Mouse (Mus musculus) limb, embryonic 14.5 days (tissue): ENCODE measurements around the gene Tnip1. TPM values are rescaled to one million over a fixed set of nuclear protein-coding genes. Genes with fewer than 3 reads are reported as not detected.
"Not testable (repeated sequence)": the region's sequence is repeated elsewhere in the genome, so short reads cannot be mapped to it uniquely, and the experiment has no call there.

Experiments used
- ATAC-seq: fragments of 200-750 bp; cut with Nextera tagmentation; 2 replicates; pipeline ENCODE4 v1.8.0; 2017; ENCODE audit warnings: low read depth, moderate number of reproducible peaks, moderate TSS enrichment; ENCODE audit not compliant: low FRiP score
- DNase-seq: peaks from one replicate; pipeline ENCODE4 v3.0.0-alpha.2; 2015; ENCODE audit warnings: low spot score
- H3K27ac ChIP-seq: fragments of 300-500 bp; sonication (generic); replicated peaks from 2 replicates; pipeline ENCODE4 v1.5.1; 2014; ENCODE audit warnings: low read depth, mild to moderate bottlenecking, low read length, moderate library complexity, mixed read lengths
- H3K27me3 ChIP-seq: fragments of 300-500 bp; sonication (generic); 2 replicates; pipeline ENCODE4 v1.6.1; 2014; ENCODE audit warnings: low read length, mixed read lengths; ENCODE audit not compliant: control insufficient read depth, insufficient read depth
- H3K36me3 ChIP-seq: fragments of 300-500 bp; sonication (generic); 2 replicates; pipeline ENCODE4 v1.6.1; 2014; ENCODE audit warnings: mild to moderate bottlenecking, low read length, moderate library complexity, mixed read lengths; ENCODE audit not compliant: control insufficient read depth, insufficient read depth
- H3K4me1 ChIP-seq: fragments of 300-500 bp; sonication (generic); 2 replicates; pipeline ENCODE4 v1.6.1; 2014; ENCODE audit warnings: antibody characterized with exemption, low read length, mixed read lengths; ENCODE audit not compliant: control insufficient read depth, insufficient read depth
- H3K4me2 ChIP-seq: fragments of 300-500 bp; sonication (generic); replicated peaks from 2 replicates; pipeline ENCODE4 v1.6.1; 2014; ENCODE audit warnings: low read depth, mild to moderate bottlenecking, low read length, moderate library complexity; ENCODE audit not compliant: severe bottlenecking
- H3K4me3 ChIP-seq: fragments of 300-500 bp; sonication (generic); replicated peaks from 2 replicates; pipeline ENCODE4 v1.5.1; 2014; ENCODE audit warnings: low read length
- H3K9ac ChIP-seq: fragments of 300-500 bp; sonication (generic); 2 replicates; pipeline ENCODE4 v1.6.1; 2014; ENCODE audit warnings: mild to moderate bottlenecking, low read depth, low read length, moderate library complexity; ENCODE audit not compliant: severe bottlenecking
- H3K9me3 ChIP-seq: fragments of 300-500 bp; sonication (generic); 2 replicates; pipeline ENCODE4 v1.6.1; 2016; ENCODE audit warnings: low read length; ENCODE audit not compliant: control insufficient read depth
- POLR2A ChIP-seq: fragments of 200-500 bp; IDR thresholded peaks from 2 replicates; pipeline ENCODE4 v1.8.0; 2012; ENCODE audit warnings: inconsistent platforms, mild to moderate bottlenecking, moderate library complexity, borderline replicate concordance; ENCODE audit not compliant: insufficient read depth, insufficient read length; ENCODE audit errors: extremely low read depth
- WGBS: fragments of 180-500 bp; shearing (Covaris S2); extraction: QIAGEN DNeasy Blood & Tissue Kit; methylation state at CpG from one replicate; pipeline ENCODE4 v1.1.7; 2014; 5-methylcytosine and 5-hydroxymethylcytosine counted together
- polyA plus RNA-seq, 2 experiments: library from polyadenylated mRNA; depleted of rRNA in 1 of 2; stranded (reverse) in 1 of 2; unstranded in 1 of 2; fragments of >200 nt; fragmentation: Nextera tagmentation in 1 of 2; extraction: Ambion mirVana in 1 of 2; gene quantifications; 2 replicates each; pipeline versions ENCODE4 v1.2.1 to v1.2.3; 2012 to 2014

Tnip1 gene
- polyA plus RNA-seq, 2 experiments, result 20.0 to 21.6 TPM

DNA sequence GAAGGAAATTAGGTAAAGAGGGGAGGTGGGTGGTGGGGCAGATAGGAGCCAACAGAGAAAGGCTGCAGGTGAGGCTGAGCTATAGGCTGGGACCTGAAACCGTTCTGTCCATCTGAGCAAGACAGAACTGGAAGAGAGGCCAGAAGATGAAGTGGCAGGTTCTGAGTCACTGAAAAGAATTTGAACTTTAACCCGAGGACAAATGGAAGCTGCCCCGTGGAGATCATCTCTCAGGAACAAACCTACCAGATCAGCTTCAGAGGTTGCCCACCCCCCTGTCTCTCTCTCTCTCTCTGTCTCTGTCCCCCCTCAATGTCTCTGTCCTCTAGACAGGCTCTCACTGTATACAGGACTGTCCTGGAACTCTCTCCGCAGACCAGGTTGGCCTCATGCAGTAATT, 63.1 kb downstream of the Tnip1 start:
- Histone ChIP-seq H3K27ac (no peak overlapping the region), H3K27me3 (no peaks in the 10 kb centered on the region), H3K4me3 (no peak overlapping the region), H3K9ac (no peak overlapping the region), H3K4me1 (peaks cover 8% of the 10 kb centered on the region; the same call in 1 of the 2 replicates), H3K4me2 (no peak overlapping the region), H3K9me3 (no peaks in the 10 kb centered on the region), H3K36me3 (no peaks in the 10 kb centered on the region)
- ATAC-seq (no peak), DNase-seq (no peak)
- no peak for TF ChIP-seq POLR2A
- 71% methylated on average over 4 of the region's 4 CpGs for WGBS

GRCm38 (mm10) chr11:54897470-54897869, 65.2 kb downstream of the Tnip1 start:
- no peaks in the 10 kb centered on the region for H3K36me3 ChIP-seq
- no peak for TF ChIP-seq POLR2A
- H3K4me2 ChIP-seq, result no peak overlapping the region
- peaks cover 2% of the 10 kb centered on the region; the same call in 1 of the 2 replicates for H3K4me1 ChIP-seq
- no peak overlapping the region for H3K9ac ChIP-seq
- ATAC-seq, result no peak
- no peaks in the 10 kb centered on the region for H3K27me3 ChIP-seq
- no peak overlapping the region for H3K27ac ChIP-seq
- no peak overlapping the region for H3K4me3 ChIP-seq
- H3K9me3 ChIP-seq, result no peaks in the 10 kb centered on the region
- WGBS, result 40% methylated on average over 5 of the region's 5 CpGs
- DNase-seq, result no peak

DNA sequence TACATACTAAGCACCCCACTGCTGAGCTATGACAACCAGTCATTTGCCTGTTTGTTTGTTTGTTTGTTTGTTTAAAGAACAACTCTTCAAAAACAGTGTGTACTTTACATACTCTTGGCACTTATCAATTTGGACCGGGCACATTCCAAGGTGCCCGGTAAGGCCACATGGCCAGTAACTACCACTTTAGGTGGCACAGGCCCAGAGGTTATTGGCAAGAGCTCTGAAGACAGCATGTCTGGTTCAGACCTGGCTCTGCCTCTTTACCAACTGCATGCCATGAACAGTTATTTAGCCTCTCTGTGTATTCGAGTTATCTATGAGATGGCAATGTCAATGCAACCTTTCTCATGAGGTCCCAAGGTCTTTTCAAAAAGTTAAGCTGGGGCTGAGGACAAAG, 66.1 kb downstream of the Tnip1 start:
- not testable (repeated sequence) for DNase-seq, H3K36me3 ChIP-seq, H3K9ac ChIP-seq, ATAC-seq, H3K27ac ChIP-seq, H3K4me3 ChIP-seq, H3K4me1 ChIP-seq, H3K27me3 ChIP-seq, H3K9me3 ChIP-seq, H3K4me2 ChIP-seq
- 91% methylated on average over 3 of the region's 3 CpGs for WGBS

DNA sequence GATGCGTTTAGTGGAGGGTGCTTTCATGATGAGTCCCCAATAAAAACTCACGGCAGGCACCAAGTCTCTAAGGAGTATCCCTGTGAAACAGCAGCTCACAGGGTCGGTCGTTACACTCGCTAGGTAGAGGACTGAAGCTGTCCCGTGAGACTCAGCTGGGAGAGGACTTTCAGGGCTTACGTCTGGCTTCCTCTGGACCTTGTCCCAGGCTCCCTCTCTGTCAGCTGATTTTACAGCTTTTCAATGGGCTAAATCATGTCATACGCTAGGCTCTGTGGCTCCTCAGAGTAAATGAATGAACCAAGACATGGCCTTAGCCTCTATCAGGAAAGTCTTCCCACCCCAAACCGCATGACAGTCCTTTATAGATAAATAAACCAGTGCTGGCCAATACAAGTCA, 68.1 kb downstream of the Tnip1 start:
- no peak for TF ChIP-seq POLR2A
- ATAC-seq (no peak), DNase-seq (no peak)
- H3K36me3 ChIP-seq, result no peaks in the 10 kb centered on the region
- H3K27me3 ChIP-seq, result no peaks in the 10 kb centered on the region
- 34% methylated on average over 9 of the region's 9 CpGs for WGBS
- no peaks in the 10 kb centered on the region for H3K4me1 ChIP-seq
- H3K9me3 ChIP-seq, result no peaks in the 10 kb centered on the region
- H3K4me2 ChIP-seq, result no peak overlapping the region
- no peak overlapping the region for H3K4me3 ChIP-seq
- H3K27ac ChIP-seq, result no peak overlapping the region
- H3K9ac ChIP-seq, result no peak overlapping the region

- TF ChIP-seq POLR2A, result no peak
- Histone ChIP-seq H3K27me3 (no peaks in the 10 kb centered on the region), H3K36me3 (no peaks in the 10 kb centered on the region), H3K4me1 (no peaks in the 10 kb centered on the region), H3K27ac (no peak overlapping the region), H3K9me3 (no peaks in the 10 kb centered on the region), H3K4me3 (no peak overlapping the region), H3K9ac (no peak overlapping the region), H3K4me2 (no peak overlapping the region)
- WGBS, result 52% methylated on average over 7 of the region's 7 CpGs
- ATAC-seq (no peak), DNase-seq (no peak)
These were observed 70.6 kb downstream of the Tnip1 start for GRCm38 (mm10) chr11:54892091-54892490.

- DNase-seq (no peak), ATAC-seq (no peak)
- H3K4me3 ChIP-seq, result no peak overlapping the region
- no peaks in the 10 kb centered on the region for H3K36me3 ChIP-seq
- 89% methylated on average over 5 of the region's 5 CpGs for WGBS
- H3K9me3 ChIP-seq, result no peaks in the 10 kb centered on the region
- H3K27me3 ChIP-seq, result no peaks in the 10 kb centered on the region
- H3K4me1 ChIP-seq, result no peaks in the 10 kb centered on the region
- TF ChIP-seq POLR2A, result no peak
- H3K9ac ChIP-seq, result no peak overlapping the region
- no peak overlapping the region for H3K27ac ChIP-seq
- no peak overlapping the region for H3K4me2 ChIP-seq
These were observed 71.4 kb downstream of the Tnip1 start for GRCm38 (mm10) chr11:54891341-54891740.
